Mouse (Mus musculus): ENCODE data around the gene Creb3l2. TPM values are rescaled to one million over a fixed set of nuclear protein-coding genes. Genes with fewer than 3 reads are reported as not detected.
"Not testable (repeated sequence)": the region's sequence is repeated elsewhere in the genome, so short reads cannot be mapped to it uniquely, and the experiment has no call there.

The Creb3l2 gene
- polyA plus RNA-seq, 1 experiment from 2014 or later: 20.8 TPM

- DNase-seq (ENCODE audit: low spot score) (no peak), ATAC-seq (replicated peaks; ENCODE audit: low FRiP score, low read depth) (no peak)
- WGBS: 67% methylated on average over 12 of the region's 12 CpGs
- Histone ChIP-seq H3K4me1 (replicated peaks; ENCODE audit: insufficient read depth, low read length) (0 out of 2 replicates have a peak, but pooled peaks cover 4% of the 10 kb centered on the region), H3K4me2 (ENCODE audit: low read length) (no peak overlapping the region), H3K9ac (ENCODE audit: low read depth, low read length) (no peak overlapping the region), H3K36me3 (ENCODE audit: insufficient read depth, low read length) (peaks cover 24% of the 10 kb centered on the region), H3K27ac (no peak overlapping the region), H3K4me3 (replicated peaks; ENCODE audit: low read depth, low read length) (no peak overlapping the region), H3K9me3 (replicated peaks; ENCODE audit: low read length) (no peaks in the 10 kb centered on the region), H3K27me3 (ENCODE audit: insufficient read depth, low read length) (no peaks in the 10 kb centered on the region)
- TF ChIP-seq CTCF (IDR thresholded peaks at IDR 0.05; ENCODE audit: low read depth): no peak
These were observed 63.9 kb downstream of the Creb3l2 start for GRCm38 (mm10) chr6:37377836-37378580.

DNA sequence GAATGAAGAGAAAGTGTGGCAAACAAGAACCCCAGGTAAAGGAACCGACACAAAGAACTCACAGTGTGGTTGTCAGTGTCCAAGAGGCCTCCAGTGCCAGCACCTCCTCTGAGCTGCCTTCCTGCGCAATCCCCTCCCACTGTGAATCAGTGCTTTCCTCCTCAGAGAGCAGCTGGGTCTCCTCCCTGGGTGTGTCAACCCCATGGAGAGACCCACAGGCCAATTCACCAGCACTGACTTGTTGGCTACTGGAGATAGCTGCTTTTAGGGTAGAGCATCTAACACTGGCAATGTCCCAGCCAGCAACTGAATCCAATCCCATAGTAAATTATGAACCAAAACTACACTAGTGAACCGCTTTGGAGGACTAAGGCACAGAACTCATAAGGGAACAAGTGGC is 64.6 kb downstream of the Creb3l2 start:
- ATAC-seq (replicated peaks; ENCODE audit: low FRiP score, low read depth): not testable (repeated sequence)

DNA sequence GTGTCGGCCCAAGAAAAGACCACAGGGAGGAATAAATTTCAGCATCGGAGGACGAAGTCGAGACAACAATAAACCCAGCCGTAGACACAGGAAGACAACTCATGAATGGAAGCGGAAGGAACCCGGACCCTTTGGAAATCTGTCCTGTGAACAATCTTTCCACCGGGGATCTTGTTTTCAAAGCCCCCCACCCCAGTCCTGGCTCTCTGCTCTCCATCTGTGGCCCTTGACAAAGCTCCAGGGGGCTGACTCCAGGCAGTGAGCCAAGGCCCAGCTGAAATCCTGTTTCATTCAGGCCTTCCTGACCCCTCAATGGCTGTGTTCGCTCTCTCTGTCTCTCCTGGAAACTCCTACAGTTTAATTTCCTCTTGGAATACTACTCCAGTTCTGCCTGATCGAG is 66.5 kb downstream of the Creb3l2 start:
- H3K4me2 ChIP-seq (ENCODE audit: low read length): 0 out of 2 replicates have a peak overlapping the region, but pooled peaks have one; percentile 13
- H3K4me1 ChIP-seq (replicated peaks; ENCODE audit: insufficient read depth, low read length): 0 out of 2 replicates have a peak, but pooled peaks cover 4% of the 10 kb centered on the region
- H3K9ac ChIP-seq (ENCODE audit: low read depth, low read length): no peak overlapping the region
- 40% methylated on average over 10 of the region's 10 CpGs for WGBS
- TF ChIP-seq CTCF (IDR thresholded peaks at IDR 0.05; ENCODE audit: low read depth): no peak
- H3K27ac ChIP-seq: peak overlapping the region; percentile 57; the same call in 1 of the 2 replicates
- no peaks in the 10 kb centered on the region for H3K27me3 ChIP-seq (ENCODE audit: insufficient read depth, low read length)
- no peak overlapping the region for H3K4me3 ChIP-seq (replicated peaks; ENCODE audit: low read depth, low read length)
- H3K9me3 ChIP-seq (replicated peaks; ENCODE audit: low read length): no peaks in the 10 kb centered on the region
- H3K36me3 ChIP-seq (ENCODE audit: insufficient read depth, low read length): peaks cover 25% of the 10 kb centered on the region
- ATAC-seq (replicated peaks; ENCODE audit: low FRiP score, low read depth) (no peak), DNase-seq (ENCODE audit: low spot score) (peak; percentile 54)

More for the DNA sequence above, 64.6 kb downstream of the Creb3l2 start:
- not testable (repeated sequence) for H3K4me2 ChIP-seq (ENCODE audit: low read length); H3K27ac ChIP-seq; H3K9me3 ChIP-seq (replicated peaks; ENCODE audit: low read length); H3K4me1 ChIP-seq (replicated peaks; ENCODE audit: insufficient read depth, low read length); H3K27me3 ChIP-seq (ENCODE audit: insufficient read depth, low read length); DNase-seq (ENCODE audit: low spot score); H3K4me3 ChIP-seq (replicated peaks; ENCODE audit: low read depth, low read length); H3K9ac ChIP-seq (ENCODE audit: low read depth, low read length)
- WGBS: 92% methylated on average over 3 of the region's 3 CpGs
- peaks cover 24% of the 10 kb centered on the region for H3K36me3 ChIP-seq (ENCODE audit: insufficient read depth, low read length)

- H3K36me3 ChIP-seq (ENCODE audit: insufficient read depth, low read length): peaks cover 3% of the 10 kb centered on the region; the same call in 1 of the 2 replicates
- no peaks in the 10 kb centered on the region for H3K27me3 ChIP-seq (ENCODE audit: insufficient read depth, low read length)
- H3K9me3 ChIP-seq (replicated peaks; ENCODE audit: low read length): no peaks in the 10 kb centered on the region
- ATAC-seq (replicated peaks; ENCODE audit: low FRiP score, low read depth): 0 out of 2 replicates have a peak, but pooled peaks have one; percentile 29
- H3K4me3 ChIP-seq (replicated peaks; ENCODE audit: low read depth, low read length): no peak overlapping the region
- no peak overlapping the region for H3K9ac ChIP-seq (ENCODE audit: low read depth, low read length)
- peak; percentile 44 for DNase-seq (ENCODE audit: low spot score)
- no peak overlapping the region for H3K4me2 ChIP-seq (ENCODE audit: low read length)
- no peak overlapping the region for H3K27ac ChIP-seq
- 84% methylated on average over 7 of the region's 7 CpGs for WGBS
- peak; percentile 69 for TF ChIP-seq CTCF (IDR thresholded peaks at IDR 0.05; ENCODE audit: low read depth)
- H3K4me1 ChIP-seq (replicated peaks; ENCODE audit: insufficient read depth, low read length): 0 out of 2 replicates have a peak, but pooled peaks cover 4% of the 10 kb centered on the region
These were observed 70.6 kb downstream of the Creb3l2 start for GRCm38 (mm10) chr6:37371341-37371740.

GRCm38 (mm10) chr6:37370566-37370965 is 71.4 kb downstream of the Creb3l2 start:
- Histone ChIP-seq H3K9me3 (replicated peaks; ENCODE audit: low read length) (no peaks in the 10 kb centered on the region), H3K4me1 (replicated peaks; ENCODE audit: insufficient read depth, low read length) (0 out of 2 replicates have a peak, but pooled peaks cover 3% of the 10 kb centered on the region), H3K36me3 (ENCODE audit: insufficient read depth, low read length) (peaks cover 6% of the 10 kb centered on the region; the same call in 1 of the 2 replicates), H3K27me3 (ENCODE audit: insufficient read depth, low read length) (no peaks in the 10 kb centered on the region), H3K27ac (no peak overlapping the region), H3K9ac (ENCODE audit: low read depth, low read length) (no peak overlapping the region), H3K4me2 (ENCODE audit: low read length) (no peak overlapping the region), H3K4me3 (replicated peaks; ENCODE audit: low read depth, low read length) (no peak overlapping the region)
- 80% methylated on average over 12 of the region's 12 CpGs for WGBS
- TF ChIP-seq CTCF (IDR thresholded peaks at IDR 0.05; ENCODE audit: low read depth): no peak
- DNase-seq (ENCODE audit: low spot score) (no peak), ATAC-seq (replicated peaks; ENCODE audit: low FRiP score, low read depth) (no peak)

DNA sequence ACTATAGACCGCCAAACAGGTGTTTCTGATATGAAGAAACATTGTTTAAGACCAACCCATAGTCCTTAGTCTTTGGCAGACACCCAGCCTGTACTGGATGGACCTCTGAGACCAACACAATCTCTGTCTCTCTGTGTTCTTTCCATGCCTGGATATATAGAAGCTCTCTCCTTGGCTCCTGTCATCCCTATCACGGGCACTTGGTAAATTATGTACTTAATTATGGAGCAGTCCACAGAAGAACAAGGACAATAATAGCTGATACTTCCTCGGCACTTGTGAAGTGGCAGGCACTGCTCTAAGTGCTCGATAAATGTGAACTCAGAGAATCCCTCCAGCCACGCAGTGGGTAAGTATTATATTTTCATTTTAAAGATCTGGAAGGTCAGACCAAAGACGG is 72.2 kb downstream of the Creb3l2 start:
- H3K27ac ChIP-seq: no peak overlapping the region
- 0 out of 2 replicates have a peak, but pooled peaks cover 2% of the 10 kb centered on the region for H3K4me1 ChIP-seq (replicated peaks; ENCODE audit: insufficient read depth, low read length)
- ATAC-seq (replicated peaks; ENCODE audit: low FRiP score, low read depth) (no peak), DNase-seq (ENCODE audit: low spot score) (no peak)
- H3K4me2 ChIP-seq (ENCODE audit: low read length): no peak overlapping the region
- no peaks in the 10 kb centered on the region for H3K27me3 ChIP-seq (ENCODE audit: insufficient read depth, low read length)
- 75% methylated on average over 6 of the region's 6 CpGs for WGBS
- H3K9me3 ChIP-seq (replicated peaks; ENCODE audit: low read length): no peaks in the 10 kb centered on the region
- H3K36me3 ChIP-seq (ENCODE audit: insufficient read depth, low read length): peaks cover 6% of the 10 kb centered on the region; the same call in 1 of the 2 replicates
- no peak for TF ChIP-seq CTCF (IDR thresholded peaks at IDR 0.05; ENCODE audit: low read depth)
- H3K4me3 ChIP-seq (replicated peaks; ENCODE audit: low read depth, low read length): no peak overlapping the region
- H3K9ac ChIP-seq (ENCODE audit: low read depth, low read length): no peak overlapping the region

Data from kidney, postnatal 0 days (tissue).